In the genomic region with DNA sequence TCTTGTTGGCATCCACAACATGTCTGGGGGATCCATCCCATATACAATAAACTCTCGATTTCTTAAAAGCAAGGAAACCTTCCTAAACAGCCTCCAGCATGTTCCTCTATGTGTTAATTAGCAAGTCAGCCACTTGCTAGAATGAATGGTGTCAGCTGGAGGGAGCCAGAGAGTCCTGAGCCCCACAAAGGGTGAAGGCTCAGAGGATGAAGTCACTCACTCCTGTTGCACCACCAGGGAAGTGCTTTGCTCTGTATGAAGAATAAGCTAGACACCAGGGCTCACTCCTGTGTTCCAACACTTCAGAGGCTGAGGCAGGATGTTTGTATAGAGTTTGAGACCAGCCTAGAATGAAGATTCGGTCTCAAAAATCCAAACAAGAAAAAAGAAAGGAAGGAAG, we compare ENCODE assay signal across 9 mouse cellular contexts. TPM values are rescaled to one million over a fixed set of nuclear protein-coding genes. Genes with fewer than 3 reads are reported as not detected.
DNase-seq lines count a peak whose midpoint lies in the region; ATAC-seq and TF ChIP-seq lines count a peak whose summit lies in the region.
"Had no signal": no experiment of that assay in that cellular context is flagged by ENCODE, and none has a peak within 500 bp of the region (broad histone marks: within the 10 kb centered on the region; RNA-seq: fewer than 3 reads in every experiment).

No protein-coding gene starts in this region.

- peaks cover 7% of the 10 kb centered on the region; the same call in 1 of the 2 replicates for H3K4me1 ChIP-seq in cerebellum, adult 2 months (ENCODE audit: control insufficient read depth, insufficient read depth, low read length)
- peaks cover 43% of the 10 kb centered on the region for H3K4me1 ChIP-seq in heart, embryonic 13.5 days
- H3K4me1 ChIP-seq in midbrain, embryonic 10.5 days, result peaks cover 29% of the 10 kb centered on the region

- no peaks in the 10 kb centered on the region for H3K36me3 ChIP-seq in heart, embryonic 13.5 days
- H3K36me3 ChIP-seq in midbrain, embryonic 10.5 days, result no peaks in the 10 kb centered on the region
- H3K36me3 ChIP-seq: limb, embryonic 10.5 days had no signal

- no peak overlapping the region for H3K9ac ChIP-seq in heart, embryonic 13.5 days

- intact Hi-C loops in left cerebral cortex, adult 2 months (cut with DNase I), result loop anchor here (5.0 kb wide), 1 partner anchor 57 kb away; no protein-coding TSS in a partner anchor
- intact Hi-C loops in left cerebral cortex, postnatal 25 days (cut with DNase I), result no loop called here

- H3K27ac ChIP-seq in cerebellum, adult 2 months (ENCODE audit: insufficient read depth, low read length), result no peak overlapping the region
- no peak overlapping the region for H3K27ac ChIP-seq in left cerebral cortex, adult 2 months
- peak overlapping the region; percentile 82 for H3K27ac ChIP-seq in heart, embryonic 13.5 days (replicated peaks)
- H3K27ac ChIP-seq in midbrain, embryonic 10.5 days (replicated peaks), result no peak overlapping the region
- H3K27ac ChIP-seq: limb, embryonic 10.5 days had no signal

- H3K9me3 ChIP-seq in heart, embryonic 13.5 days, result no peaks in the 10 kb centered on the region
- H3K9me3 ChIP-seq in midbrain, embryonic 10.5 days (replicated peaks), result no peaks in the 10 kb centered on the region
- H3K9me3 ChIP-seq: limb, embryonic 10.5 days had no signal

- no peaks in the 10 kb centered on the region for H3K27me3 ChIP-seq in cerebellum, adult 2 months (ENCODE audit: control insufficient read depth, insufficient read depth, low read length)
- no peaks in the 10 kb centered on the region for H3K27me3 ChIP-seq in heart, embryonic 13.5 days (replicated peaks)
- peaks cover 31% of the 10 kb centered on the region for H3K27me3 ChIP-seq in midbrain, embryonic 10.5 days (ENCODE audit: low read depth, poor library complexity, severe bottlenecking)

- 64% methylated on average over 2 of the region's 2 CpGs for WGBS in cerebellum, adult 2 months
- 36% methylated on average over 2 of the region's 2 CpGs for WGBS in heart, embryonic 13.5 days
- 66% methylated on average over 2 of the region's 2 CpGs for WGBS in midbrain, embryonic 10.5 days

- no peak for TF ChIP-seq POLR2A in cerebellum, adult 2 months (IDR thresholded peaks at IDR 0.05; ENCODE audit: borderline replicate concordance, insufficient read depth, low read length)

- no peak for ATAC-seq in cerebellum, adult (ENCODE audit: insufficient number of reproducible peaks, low FRiP score, low TSS enrichment)
- no peak for ATAC-seq in heart, embryonic 13.5 days (ENCODE audit: extremely low read depth, insufficient number of reproducible peaks, low FRiP score, low TSS enrichment)
- ATAC-seq in megakaryocyte, adult 5-6 weeks (ENCODE audit: poor library complexity, severe bottlenecking), result peak; percentile 69
- no peak for ATAC-seq in inflammation-experienced regulatory T-cells, adult 6 months

- TF ChIP-seq CTCF in cerebellum, adult 2 months (IDR thresholded peaks at IDR 0.05; ENCODE audit: borderline replicate concordance, insufficient read depth, low read depth, low read length), result peak; percentile 45; the same call in 1 of the 2 replicates
- peak; percentile 45 for TF ChIP-seq CTCF in left cerebral cortex, adult 2 months (IDR thresholded peaks at IDR 0.05)

- H3K4me3 ChIP-seq in cerebellum, adult 2 months (replicated peaks; ENCODE audit: insufficient read depth, low read depth, low read length), result no peak overlapping the region
- H3K4me3 ChIP-seq in left cerebral cortex, adult 2 months, result no peak overlapping the region
- H3K4me3 ChIP-seq in heart, embryonic 13.5 days, result no peak overlapping the region
- H3K4me3 ChIP-seq in midbrain, embryonic 10.5 days, result no peak overlapping the region
- H3K4me3 ChIP-seq: limb, embryonic 10.5 days had no signal

- no peak for DNase-seq in cerebellum, adult 2 months
- no peak for DNase-seq in left cerebral cortex, adult 2 months (ENCODE audit: extremely low spot score in 1 of 2, low spot score in 2 of 2)
- no peak for DNase-seq in left cerebral cortex, postnatal 25 days (ENCODE audit: low spot score in 2 of 2)
- no peak for DNase-seq in midbrain, embryonic 10.5 days (ENCODE audit: low spot score)

- no peak overlapping the region for H3K4me2 ChIP-seq in heart, embryonic 13.5 days

RNA-seq across cellular contexts. Expression of a gene that starts 1.5 kb away (rescaled TPM):
- polyA plus RNA-seq in cerebellum, adult 2 months (2012; rRNA removed), result 63.6 and 71.6 TPM in 2 replicates
- 10 to 100 TPM; 47.5 to 55.7 TPM for total RNA-seq in left cerebral cortex, adult 2 months (2021)
- total RNA-seq in left cerebral cortex, postnatal 25 days (2021), result 10 to 100 TPM; 46.3 to 55.0 TPM
- polyA plus RNA-seq in heart, embryonic 13.5 days (2015; fragmentation: Nextera tagmentation; extraction: Ambion mirVana), result 10.4 and 11.2 TPM in 2 replicates
- total RNA-seq in megakaryocyte, adult 5-6 weeks (2015), result 30.8 and 32.9 TPM in 2 replicates
- total RNA-seq in megakaryocyte, adult 5-6 weeks (2017), result 29.4 and 29.8 TPM in 2 replicates
- 6.4 and 7.3 TPM in 2 replicates for polyA plus RNA-seq in midbrain, embryonic 10.5 days (2016; fragmentation: Nextera tagmentation; extraction: Ambion mirVana)
- 1 to 10 TPM; 4.4 to 8.4 (median 5.9) TPM for polyA plus RNA-seq in inflammation-experienced regulatory T-cells, adult 6 months (2017; shearing (Covaris generic))
